Mouse (Mus musculus): ENCODE measurements at regions not wholly inside any gene's neighbourhood (a gene's known extent, or its start where the extent isn't known, plus 50 kb on each side); places are given as distances from the start of the nearest gene placed in this dataset.

DNA sequence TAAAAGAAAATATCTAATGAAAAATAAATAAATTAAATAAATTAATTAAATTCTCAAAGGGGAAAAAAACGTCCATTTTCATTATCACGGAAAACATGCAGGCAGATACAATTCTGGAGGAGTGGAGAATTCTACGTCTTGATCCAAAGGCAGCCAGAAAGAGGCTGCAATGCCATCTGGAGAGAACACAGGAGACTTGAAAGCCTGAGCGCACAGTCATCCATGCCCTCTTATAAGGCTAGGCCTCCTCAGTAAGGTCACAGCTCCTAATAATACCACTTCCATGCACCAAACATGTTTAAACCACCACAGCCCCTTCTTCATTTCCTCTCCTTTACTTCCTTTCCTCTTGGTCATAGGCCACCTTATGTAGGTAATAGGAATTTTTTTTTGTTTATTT, 307.1 kb downstream of the Etv1 start:
- DNase-seq: peak; percentile 12 to 44

DNA sequence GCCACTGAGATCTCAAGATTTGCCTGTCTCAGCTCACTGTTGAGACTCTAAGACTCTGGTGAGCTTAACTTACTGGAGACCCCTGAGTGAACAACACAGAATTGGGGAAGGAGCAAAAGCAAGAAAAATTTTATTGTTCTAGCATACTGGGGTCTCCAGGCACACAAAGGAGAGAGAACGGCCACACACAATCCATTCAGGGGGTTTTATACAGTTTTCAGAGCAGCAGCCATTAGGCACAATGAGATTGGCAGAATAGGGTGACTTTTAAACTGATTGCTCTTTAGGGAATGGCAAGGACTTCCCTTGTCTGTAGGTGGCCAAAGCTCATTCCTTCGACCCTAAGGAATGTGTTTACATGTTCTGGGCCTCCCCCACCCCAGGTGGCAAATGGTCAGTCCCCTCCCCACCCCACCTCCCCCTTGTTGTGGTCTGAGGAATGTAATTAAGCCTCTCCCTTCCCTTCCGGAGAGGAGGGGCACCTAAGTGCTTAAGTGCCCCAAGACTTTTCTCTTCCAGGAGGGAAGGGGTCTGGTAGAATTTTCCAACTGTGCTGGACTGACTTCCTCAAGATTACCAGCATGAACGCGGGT, 315.6 kb downstream of the Etv1 start:
- DNase-seq: no peak

DNA sequence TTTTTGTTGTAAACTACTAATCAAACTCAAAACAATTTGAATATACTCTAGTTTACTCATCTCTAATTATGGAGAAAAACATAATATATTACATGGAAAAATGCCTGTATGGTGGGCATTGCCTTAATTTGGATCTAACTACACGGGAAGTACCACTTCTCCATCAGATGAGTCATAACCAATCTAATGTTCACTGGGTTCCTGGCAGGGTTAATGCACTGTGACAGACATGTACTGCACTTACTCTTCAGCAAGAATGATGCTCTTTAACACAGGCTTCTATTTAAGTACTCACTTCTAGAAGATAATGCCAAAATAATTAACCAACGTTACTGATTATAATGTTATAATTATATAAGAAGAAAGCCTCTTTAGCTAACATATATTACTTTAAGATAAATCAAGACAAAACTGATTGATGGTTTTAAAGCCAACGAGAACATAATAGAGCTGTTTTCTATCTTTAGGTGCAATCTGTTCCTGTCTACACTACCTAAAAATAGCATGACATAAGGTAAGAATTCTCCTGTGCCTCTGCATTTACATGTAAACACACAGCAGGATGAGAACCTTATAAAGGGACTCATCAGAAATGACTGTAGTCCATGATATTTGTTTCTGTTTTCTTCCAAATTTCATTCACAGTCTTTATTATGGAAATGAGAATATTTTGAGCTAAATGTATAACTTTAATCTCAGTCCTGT, 344.4 kb downstream of the Etv1 start:
- peak in 1 of 2 experiments; percentile 38 for DNase-seq

DNA sequence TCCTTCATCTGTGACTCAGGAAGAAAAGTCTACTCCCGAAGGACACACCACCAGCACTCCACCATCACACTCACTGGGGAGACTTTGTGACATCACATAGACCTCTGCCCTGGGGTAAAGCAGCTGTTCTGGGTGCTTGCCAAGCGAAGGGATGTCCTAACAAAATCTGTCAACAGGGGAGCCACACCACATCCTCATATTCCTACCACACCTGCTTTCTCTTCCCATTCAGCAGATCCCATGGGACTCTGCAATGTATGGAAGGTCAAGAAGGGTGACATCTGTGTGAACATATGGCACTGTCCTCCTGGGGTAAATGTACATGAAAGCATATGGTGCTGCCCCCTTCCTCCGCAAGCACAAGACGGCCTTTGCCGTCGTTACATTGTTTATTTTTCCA, 375.5 kb downstream of the Etv1 start:
- DNase-seq: peak in 1 of 2 experiments; percentile 3

DNA sequence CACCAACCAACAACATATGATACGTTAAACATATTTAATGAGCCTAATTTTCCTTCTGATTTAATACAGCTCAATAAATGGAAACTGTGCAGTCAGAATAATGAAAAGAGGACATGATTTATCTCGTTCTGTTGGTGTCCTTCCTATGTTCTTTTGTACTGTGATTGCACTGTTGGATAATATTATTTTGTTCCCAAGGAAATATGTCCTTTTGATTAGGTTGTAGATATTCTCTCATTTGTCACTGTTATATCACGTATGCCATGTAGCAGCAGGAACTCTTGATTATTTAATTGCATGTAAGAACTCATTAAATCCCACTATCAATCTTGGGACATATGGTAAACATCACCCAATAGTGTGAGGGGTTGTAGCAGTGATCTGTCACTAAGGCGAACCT, 397.8 kb downstream of the Etv1 start:
- DNase-seq: no peak

DNA sequence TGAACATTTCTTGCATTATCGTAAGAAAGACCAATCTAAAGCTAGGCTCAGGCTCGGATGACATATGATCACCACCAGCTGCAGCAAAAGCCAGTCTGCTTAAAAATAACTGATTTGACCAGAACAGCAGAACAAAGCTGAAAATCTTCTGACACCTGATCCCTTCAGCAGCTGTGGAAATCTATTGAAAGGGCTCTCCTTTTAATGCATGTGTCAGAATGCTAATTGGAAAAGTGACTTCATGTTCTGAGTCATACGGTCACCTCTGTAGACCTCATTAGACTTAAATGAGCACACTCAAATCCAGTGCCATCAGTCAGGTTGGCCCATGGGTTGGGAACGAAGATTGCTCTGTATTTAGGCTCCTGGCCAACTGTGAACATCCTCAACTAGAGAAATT, 444.9 kb downstream of the Etv1 start:
- no peak for DNase-seq

DNA sequence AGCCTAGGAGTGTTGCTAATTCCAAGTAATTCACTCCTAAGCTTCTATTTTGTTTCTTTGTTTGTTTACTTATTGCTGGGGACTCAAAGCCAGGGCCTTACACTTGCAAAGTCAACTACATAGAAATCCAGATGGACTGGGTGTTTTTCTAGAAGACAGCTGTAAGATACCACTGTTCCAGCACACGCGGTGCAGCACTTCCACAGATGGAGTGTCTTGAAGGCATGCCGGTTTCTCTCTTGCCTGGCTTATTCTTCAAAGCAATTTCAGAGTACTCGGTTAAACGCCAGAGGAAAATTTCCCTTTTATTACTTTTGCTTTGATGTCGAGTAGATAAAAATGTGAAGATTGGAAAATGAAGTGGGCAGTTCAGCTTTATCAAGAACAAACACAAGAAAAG, 477.4 kb downstream of the Etv1 start:
- DNase-seq: no peak

DNA sequence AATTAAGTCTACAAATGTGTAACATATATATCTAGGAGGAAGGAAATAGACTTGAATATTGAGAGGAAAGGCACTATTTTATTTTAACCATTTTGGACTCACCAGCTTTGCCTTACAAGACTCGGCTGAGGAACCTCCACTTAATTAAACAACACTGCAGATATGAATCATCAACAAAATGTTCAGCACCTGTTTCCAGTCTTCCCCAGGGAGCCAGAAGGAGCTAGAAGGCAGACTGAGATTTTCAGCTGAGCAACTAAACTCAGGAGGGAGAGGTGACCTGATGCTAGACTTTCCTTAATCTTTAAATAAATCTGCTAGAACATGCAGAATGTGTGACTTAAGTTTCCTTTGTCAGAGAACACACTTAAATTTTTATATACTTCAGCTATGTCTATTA, 478.4 kb downstream of the Etv1 start:
- no peak for DNase-seq

DNA sequence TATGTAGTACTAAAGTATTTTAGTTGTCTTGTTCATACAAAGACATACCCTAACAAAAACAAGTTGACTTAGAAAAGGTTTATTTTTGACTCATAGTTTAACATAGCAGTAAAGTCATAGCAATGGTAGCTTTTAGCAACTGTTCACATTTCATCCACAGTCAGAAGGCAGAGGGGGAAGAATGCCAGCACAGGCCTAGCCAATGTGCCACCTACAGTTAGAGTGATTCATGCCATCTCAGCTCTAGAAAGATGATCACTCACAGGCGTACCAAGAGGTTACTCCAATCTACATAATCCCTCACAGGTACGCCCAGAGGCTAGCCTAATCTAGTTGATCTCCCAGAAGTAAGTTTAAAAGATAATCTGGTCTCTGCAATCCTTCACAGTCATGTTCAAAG, 510.5 kb downstream of the Etv1 start:
- peak in 1 of 2 experiments; percentile 56 for DNase-seq

DNA sequence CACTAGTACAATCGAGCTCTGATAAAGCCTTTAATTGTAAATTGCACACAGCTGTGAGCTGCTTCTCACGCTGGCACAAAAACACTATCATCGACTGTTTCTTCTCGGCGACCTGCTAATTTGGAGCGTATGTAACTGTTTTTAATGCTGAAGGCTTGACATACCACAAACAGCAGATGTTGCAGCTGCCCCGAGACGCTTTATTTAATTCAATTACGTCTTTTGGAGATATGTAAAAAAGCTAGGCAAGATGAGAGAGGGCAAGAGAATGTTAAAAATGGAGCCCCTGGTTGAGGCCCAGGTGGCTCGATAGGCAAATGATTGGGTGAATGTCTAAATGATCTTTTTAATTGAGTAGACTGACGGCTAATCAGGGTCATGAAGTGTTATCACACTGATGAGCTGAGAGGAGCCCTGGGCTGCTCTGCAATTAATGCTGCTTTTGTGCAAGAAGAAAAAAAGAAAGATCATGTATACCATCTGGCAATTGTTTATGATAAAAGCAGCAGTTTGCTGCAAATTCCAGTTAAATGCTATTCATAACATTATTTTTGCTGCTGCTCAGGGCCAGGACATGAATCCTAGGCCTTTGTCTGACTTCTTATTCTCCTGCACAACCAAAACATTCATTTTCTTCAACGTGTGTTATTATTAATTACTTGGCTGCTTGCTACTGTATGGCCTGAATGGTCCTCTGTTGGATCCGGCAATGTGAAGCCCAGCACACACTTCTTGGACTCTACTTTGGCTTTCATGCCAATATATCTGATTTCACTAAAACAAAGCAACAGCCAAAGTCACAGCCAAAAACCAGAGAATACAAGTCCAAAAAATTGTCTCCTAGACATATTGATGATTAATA, 522.4 kb downstream of the Etv1 start:
- DNase-seq: peak in 1 of 2 experiments; percentile 38

DNA sequence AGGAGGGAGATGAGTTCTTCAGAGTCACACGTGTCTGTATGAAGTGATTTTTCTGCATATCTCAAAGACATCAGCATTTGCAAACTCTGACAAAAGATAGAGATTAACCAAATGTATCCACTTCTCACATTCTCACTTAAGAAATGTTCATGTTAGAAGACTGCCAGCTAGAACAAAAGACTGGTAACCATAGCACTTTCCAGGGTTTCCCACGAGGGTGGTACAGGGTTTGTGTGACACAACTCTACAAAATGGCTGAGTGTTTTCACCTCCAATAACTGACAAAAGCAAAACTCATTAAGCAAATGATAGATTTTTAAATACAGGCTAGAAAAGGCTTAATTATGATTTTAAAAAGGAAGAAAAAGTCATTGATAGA, 523.0 kb downstream of the Etv1 start:
- no peak for DNase-seq

DNA sequence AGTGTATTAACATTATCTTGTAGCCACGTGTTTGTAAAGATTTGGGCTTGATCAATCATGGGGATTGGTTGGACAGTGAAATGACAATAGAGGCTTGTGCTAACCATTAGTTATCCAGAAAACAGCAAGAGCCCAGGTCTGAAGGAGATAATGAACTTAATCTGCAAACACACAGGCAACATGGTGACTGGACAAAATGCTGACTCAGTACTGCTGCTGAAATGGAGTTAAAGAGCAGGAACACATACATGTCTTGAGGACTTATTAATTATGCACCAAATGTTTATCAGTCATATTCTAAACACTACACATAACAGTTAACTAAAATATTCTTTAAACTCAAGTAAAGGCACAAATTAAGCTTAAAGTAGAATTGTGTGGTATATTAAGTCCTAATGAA, 528.6 kb downstream of the Etv1 start:
- DNase-seq: no peak

DNA sequence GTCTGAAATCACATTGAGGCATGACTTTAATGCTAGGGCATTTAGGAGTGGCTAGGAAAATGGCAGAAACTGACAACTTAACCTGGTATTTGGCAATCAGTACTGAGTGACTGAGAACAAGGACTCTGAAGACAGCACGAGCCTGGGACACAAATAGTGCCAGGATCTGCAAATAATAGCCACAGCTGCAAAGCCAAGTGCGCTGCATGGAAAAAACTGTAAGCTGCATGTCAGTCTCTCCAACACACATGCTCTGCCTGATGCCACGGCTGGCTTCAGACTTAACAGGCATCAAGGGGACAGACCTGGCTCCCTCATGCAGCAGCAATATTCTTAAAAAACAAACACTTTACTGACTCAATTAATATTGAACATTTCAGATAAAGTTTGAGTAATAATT, 530.7 kb downstream of the Etv1 start:
- DNase-seq: no peak

DNA sequence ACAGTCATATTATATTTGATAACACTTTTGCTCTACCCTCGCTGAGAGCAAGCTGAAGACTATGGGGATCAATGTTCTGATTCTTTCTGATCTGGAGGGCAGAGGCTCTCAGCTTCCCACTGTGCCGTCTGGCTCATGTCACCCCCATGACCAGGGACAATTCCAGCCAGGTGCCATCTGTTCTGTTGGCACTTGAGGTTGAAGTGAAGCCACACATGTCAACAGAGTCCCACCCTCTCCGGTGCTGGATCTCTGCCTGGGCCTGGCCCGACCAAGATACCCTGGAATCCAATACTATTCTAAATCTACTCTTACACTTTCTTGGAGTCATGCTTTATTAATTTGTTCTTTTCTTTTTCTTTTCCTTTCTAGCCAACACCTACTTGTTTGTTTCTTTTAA, 538.0 kb downstream of the Etv1 start:
- DNase-seq: peak; percentile 98 to 99

DNA sequence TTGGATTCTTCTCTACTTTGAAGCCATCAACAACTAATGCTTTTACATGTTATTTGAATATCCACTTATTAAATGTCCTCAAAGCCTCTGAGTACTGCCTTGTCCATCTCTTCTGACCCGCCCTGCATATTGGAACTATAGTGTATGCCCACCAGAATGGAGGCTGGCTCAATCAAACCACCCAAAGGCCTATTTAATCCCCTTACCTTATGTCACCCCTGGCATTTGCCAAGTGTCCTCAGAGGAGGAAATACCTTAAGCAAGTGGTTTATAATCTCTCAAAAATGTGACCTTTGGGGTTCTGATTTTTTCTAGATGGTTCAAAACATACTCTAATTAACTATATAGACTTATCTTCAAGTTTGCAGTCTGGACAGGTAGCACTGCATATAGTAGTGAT, 542.3 kb downstream of the Etv1 start:
- DNase-seq: peak in 1 of 2 experiments; percentile 73

DNA sequence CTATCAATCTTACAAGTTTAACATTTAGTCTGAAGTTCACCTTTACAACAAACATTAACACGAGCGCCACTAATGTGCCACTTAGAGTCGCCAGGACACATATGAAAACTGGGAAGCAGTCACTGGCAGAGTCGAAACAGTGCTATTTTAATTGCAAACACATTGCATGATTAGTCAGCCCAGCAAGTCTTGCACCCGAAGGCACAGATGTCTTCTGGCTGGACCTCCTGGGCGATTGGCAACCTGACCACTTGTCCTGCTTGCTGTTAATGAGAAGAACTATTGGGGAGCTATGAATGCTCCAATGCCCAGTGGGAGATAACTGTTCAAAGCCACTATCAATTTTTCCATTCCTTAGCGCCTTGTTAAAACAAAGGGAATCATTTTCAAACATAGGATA, 547.0 kb downstream of the Etv1 start:
- peak; percentile 90 to 96 for DNase-seq

DNA sequence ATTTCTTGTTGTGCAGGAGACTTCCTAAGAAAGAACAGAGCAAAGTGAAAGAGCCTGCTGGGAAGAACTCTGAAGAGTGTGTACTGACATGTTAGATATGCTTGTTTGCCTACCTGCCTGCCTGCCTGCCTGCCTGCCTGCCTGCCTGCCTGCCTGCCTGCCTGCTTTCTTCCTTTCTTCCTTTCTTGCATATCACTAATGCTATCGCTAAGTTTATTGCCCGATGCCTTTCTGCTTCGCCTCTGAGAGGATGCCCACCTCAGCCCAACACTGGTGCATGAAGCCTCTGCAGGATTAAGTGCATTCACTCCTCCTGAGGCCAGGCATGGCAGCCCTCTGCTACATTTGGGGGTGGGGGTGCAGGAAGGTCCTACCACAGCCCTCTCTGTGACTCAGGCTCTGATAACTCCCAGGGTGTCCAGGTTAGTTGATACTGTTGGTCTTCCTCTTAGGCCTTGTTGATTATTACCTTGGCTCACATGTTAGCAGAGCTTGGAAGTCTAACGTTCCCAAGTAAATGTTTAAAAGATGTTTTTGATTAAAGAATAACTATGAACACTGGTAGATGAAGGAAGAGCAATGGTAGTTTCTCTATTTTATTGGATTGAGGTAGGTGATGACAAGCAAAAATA, 547.6 kb downstream of the Etv1 start:
- DNase-seq: peak in 1 of 2 experiments; percentile 58

DNA sequence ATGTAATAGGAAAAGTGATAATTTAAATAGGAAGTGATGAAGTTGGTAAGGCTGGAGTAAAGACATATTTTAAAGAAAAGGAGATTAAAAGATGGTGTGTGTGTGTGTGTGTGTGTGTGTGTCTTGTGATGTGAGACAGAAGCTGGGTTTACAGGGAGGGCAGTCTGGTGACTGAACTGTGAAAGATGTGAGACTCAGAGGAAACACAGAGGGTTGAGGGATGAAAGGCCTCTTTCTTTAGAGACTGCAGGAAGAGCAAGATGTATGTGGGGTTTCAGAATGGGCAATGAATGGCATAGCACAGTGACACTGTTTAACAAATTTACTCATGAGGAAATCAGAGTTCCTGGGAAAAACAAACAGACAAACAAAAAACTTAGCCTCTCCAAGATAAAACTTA, 549.2 kb downstream of the Etv1 start:
- DNase-seq: no peak

DNA sequence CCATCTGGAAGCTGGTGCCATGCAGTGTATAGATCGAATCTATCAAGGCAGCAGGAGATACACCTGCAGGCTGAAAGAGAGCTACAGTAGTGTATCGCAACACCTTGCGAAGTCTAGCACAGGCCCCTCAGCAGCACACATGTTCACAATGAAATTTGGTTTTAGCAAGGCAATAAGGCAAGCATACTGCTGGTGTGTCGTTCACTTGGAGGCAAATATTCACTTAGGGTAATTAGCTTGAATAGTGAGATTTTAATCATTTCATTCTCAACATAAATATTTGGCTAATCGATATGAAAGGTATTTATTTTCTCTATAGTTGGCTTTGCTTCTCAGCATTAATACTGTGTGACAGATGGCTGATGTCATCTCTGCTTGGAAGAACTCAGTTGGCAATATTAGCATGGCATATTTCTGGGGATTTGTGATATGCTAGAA, 559.9 kb downstream of the Etv1 start:
- peak; percentile 37 to 76 for DNase-seq

DNA sequence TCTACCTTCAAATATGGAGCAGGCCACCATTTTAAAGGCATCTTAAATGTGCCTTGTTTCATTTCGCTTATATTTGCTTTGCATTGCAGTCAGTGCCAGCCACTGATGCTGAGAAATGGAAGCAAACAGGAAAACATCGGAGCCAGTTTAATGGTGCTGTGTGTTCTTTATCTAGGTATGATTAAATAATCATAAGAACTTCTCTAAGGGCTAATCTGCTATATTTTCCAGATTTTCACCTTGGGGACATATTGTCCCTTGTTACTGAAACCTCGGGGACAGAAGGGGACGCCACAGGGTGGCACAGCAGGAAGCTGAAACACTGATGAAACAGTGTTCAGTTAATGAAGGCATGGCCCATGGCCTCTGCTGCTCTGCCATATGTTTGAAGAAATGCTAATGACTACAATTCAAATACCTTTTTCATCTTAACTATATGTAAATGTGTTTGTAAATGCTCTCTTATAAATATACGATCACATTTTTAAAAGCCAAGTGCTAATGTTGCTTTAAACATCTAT, 562.6 kb downstream of the Etv1 start:
- DNase-seq: peak; percentile 97 to 98

DNA sequence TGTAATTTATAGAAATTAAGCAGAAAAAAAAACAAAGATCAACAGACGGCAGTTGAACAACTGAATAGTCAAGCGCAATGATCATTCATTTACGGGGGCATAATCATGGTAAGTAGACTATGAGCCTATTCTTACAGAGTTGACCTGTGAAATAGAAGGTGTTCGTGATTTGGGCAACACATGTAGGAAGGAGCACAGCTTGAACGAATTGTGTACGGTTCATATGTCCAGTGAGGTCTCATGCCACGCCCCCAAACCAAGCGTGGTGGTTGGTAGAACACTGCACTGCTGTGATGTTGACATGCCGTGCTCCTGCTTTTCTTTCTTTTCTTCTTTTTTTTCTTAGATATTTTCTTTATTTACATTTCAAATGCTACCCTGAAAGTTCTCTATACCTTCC, 563.1 kb downstream of the Etv1 start:
- DNase-seq: peak; percentile 71 to 81

DNA sequence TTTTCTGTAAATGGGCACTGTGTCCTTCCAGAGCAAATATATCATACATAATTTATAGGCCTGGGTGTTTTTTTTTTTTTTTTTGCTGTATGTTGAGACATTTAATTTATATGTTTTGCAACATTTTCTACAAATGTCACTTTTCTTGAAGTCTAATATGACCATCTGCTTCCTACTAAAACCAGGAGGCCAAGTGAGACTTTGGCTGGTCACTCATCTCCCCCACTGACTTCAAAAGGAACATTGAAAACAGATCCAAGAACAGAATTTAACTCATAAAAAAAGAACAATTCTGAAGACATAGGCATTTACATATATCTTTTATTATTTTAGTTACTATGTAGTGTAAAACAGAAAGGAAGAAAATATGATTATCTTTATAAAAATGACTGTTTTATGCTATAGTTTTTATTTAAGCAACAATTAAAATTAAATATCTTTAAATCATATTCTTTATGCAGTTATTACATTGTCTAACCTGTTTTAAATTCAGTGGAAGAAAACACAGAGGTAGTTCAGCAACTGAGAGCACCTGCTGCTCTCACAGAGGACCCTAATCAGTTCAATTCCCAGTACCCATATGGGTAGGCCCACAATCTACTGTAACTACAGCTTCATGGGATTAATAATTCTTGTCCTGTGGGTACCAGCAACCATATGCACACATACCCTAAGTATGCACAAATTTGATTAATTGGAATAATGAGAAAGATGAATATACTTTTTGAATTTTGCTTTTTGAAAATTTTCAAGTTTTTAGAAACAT, 592.5 kb downstream of the Etv1 start:
- DNase-seq: peak; percentile 42 to 72
